Mouse (Mus musculus) forebrain, postnatal 0 days (tissue): ENCODE results near the gene Gdap1l1. TPM values are rescaled to one million over a fixed set of nuclear protein-coding genes. Genes with fewer than 3 reads are reported as not detected.
A peak's percentile ranks its signal among the peaks of the same experiment; 100 is the strongest.

ENCODE experiments used
- ATAC-seq: fragments of 200-750 bp; cut with Nextera tagmentation; 2 replicates; pipeline ENCODE4 v1.8.0; 2017; ENCODE audit warnings: mild to moderate bottlenecking, moderate library complexity
- DNase-seq: peaks from one replicate; pipeline ENCODE4 v3.0.0-alpha.2; 2015
- H3K27ac ChIP-seq: fragments of 300-500 bp; sonication (generic); 2 replicates; pipeline ENCODE4 v1.5.1; 2014; ENCODE audit warnings: low read depth, mild to moderate bottlenecking, antibody characterized with exemption, low read length, moderate library complexity, mixed read lengths
- H3K27me3 ChIP-seq: fragments of 300-500 bp; sonication (generic); 2 replicates; pipeline ENCODE4 v1.6.1; 2014; ENCODE audit warnings: mild to moderate bottlenecking, low read length, mixed read lengths; ENCODE audit not compliant: insufficient read depth
- H3K36me3 ChIP-seq: fragments of 300-500 bp; sonication (generic); 2 replicates; pipeline ENCODE4 v1.6.1; 2014; ENCODE audit warnings: mild to moderate bottlenecking, moderate library complexity; ENCODE audit not compliant: insufficient read depth
- H3K4me1 ChIP-seq: fragments of 300-500 bp; sonication (generic); 2 replicates; pipeline ENCODE4 v1.6.1; 2014; ENCODE audit warnings: antibody characterized with exemption; ENCODE audit not compliant: insufficient read depth
- H3K4me2 ChIP-seq: fragments of 300-500 bp; sonication (generic); 2 replicates; pipeline ENCODE4 v1.6.1; 2014; ENCODE audit warnings: low read depth, mild to moderate bottlenecking, moderate library complexity
- H3K4me3 ChIP-seq: fragments of 300-500 bp; sonication (generic); 2 replicates; pipeline ENCODE4 v1.5.1; 2014; ENCODE audit warnings: low read depth, low read length, mixed read lengths
- H3K9ac ChIP-seq: fragments of 300-500 bp; sonication (generic); 2 replicates; pipeline ENCODE4 v1.6.1; 2014; ENCODE audit warnings: mild to moderate bottlenecking
- H3K9me3 ChIP-seq: fragments of 300-500 bp; sonication (generic); 2 replicates; pipeline ENCODE4 v1.6.1; 2016; ENCODE audit warnings: low read length
- CTCF ChIP-seq: sonication (generic); IDR thresholded peaks from 2 replicates; pipeline ENCODE4 v1.5.1; 2016; ENCODE audit warnings: antibody characterized with exemption, control low read depth, low read depth
- WGBS: fragments of 180-500 bp; shearing (Covaris S2); extraction: QIAGEN DNeasy Blood & Tissue Kit; methylation state at CpG from one replicate; pipeline ENCODE4 v1.1.7; 2014; 5-methylcytosine and 5-hydroxymethylcytosine counted together
- polyA plus RNA-seq: library from polyadenylated mRNA; unstranded; fragments of >200 nt; fragmentation: Nextera tagmentation; extraction: Ambion mirVana; gene quantifications from 2 replicates; pipeline ENCODE4 v1.2.1, GENCODE M21; 2015
- total RNA-seq: library from RNA; depleted of rRNA; stranded (reverse); fragments of >200 nt; gene quantifications from 2 replicates; pipeline ENCODE4 v1.2.3, GENCODE M21; 2014; rRNA removed

Gene Gdap1l1
- total RNA-seq: 95.2 and 106 TPM in 2 replicates
- 123 and 134 TPM in 2 replicates for polyA plus RNA-seq

DNA sequence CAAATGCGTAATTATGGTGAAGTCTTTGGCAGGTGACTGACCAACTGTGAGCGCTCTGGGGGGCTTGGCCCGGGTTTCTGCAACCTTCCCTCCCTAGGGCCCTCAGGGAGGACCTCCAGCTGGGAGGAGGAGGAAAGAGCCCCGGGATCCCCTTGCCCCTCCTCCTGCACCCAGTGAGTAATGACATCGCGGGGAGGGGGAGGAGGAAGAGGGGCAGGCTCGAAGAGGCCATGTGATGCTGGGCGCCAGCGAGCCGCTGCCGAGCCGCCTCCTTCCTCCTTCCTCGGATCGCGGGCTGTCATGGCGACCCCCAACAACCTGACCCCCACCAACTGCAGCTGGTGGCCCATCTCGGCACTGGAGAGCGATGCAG, at the start of gene Gdap1l1:
Gene Gdap1l1, plus strand, starts transcription at position 231 of the 373 bp plus-strand sequence.
- Histone ChIP-seq H3K9me3 (no peaks in the 10 kb centered on the region), H3K27me3 (no peaks in the 10 kb centered on the region), H3K27ac (peak within 1 kb of the TSS; percentile 88), H3K9ac (peak within 1 kb of the TSS; percentile 94), H3K4me2 (peak within 1 kb of the TSS; percentile 72), H3K4me1 (peaks cover 18% of the 10 kb centered on the region), H3K4me3 (peak within 1 kb of the TSS; percentile 90), H3K36me3 (peaks cover 3% of the 10 kb centered on the region; the same call in 1 of the 2 replicates)
- ATAC-seq (peak; percentile 94), DNase-seq (peak; percentile 84)
- WGBS: 6% methylated on average over 18 of the region's 18 CpGs
- TF ChIP-seq CTCF: no peak

DNA sequence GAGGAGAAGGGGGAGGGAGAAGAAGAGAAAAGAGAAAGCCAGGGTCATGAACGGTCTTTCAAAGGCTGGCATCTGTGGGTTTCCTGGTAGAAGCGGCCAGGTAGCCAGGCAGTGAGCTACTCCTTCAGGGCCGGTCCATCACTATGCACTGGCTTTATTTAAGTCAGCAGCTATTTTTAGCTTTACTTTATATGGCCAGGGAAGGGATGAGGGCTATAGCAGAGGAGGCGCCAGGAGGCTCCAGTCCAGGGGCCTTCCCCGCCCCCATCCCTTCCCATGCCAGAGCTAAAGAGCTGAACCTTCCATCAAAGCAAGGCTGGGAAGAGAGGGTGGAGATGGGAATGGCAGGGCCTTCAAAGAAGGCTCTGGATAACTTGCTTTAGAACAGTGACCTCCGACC, 45.8 kb upstream of the Gdap1l1 start:
- Histone ChIP-seq H3K27me3 (no peaks in the 10 kb centered on the region), H3K4me3 (no peak overlapping the region), H3K9ac (no peak overlapping the region), H3K4me2 (no peak overlapping the region), H3K27ac (no peak overlapping the region), H3K36me3 (no peaks in the 10 kb centered on the region), H3K9me3 (0 out of 2 replicates have a peak, but pooled peaks cover 3% of the 10 kb centered on the region), H3K4me1 (no peaks in the 10 kb centered on the region)
- 83% methylated on average over 6 of the region's 6 CpGs for WGBS
- TF ChIP-seq CTCF: no peak
- ATAC-seq: no peak
- DNase-seq: no peak

DNA sequence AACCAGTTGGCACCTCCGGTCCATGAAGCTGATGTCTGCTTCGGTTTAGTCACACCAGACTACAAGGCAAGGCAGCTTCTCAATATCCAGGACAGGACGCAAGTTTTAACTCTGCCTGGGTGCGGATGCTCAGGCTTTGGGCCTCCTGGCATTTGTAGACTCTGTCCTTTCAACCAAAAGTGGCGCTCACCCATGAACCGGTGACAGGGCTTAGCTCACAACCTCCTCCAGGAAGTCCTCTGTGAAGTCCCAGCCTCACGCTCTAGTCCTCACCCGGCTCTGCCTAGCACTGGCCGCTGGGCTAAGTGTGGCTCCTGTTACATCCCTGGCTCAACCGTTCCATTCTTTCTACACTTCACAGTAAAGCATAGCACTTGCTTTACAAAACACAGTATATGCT, 45.0 kb upstream of the Gdap1l1 start:
- no peaks in the 10 kb centered on the region for H3K4me1 ChIP-seq
- no peak overlapping the region for H3K4me2 ChIP-seq
- 91% methylated on average over 10 of the region's 10 CpGs for WGBS
- DNase-seq (no peak), ATAC-seq (no peak)
- no peak for TF ChIP-seq CTCF
- no peaks in the 10 kb centered on the region for H3K9me3 ChIP-seq
- H3K9ac ChIP-seq: no peak overlapping the region
- no peaks in the 10 kb centered on the region for H3K36me3 ChIP-seq
- no peak overlapping the region for H3K4me3 ChIP-seq
- H3K27ac ChIP-seq: no peak overlapping the region
- no peaks in the 10 kb centered on the region for H3K27me3 ChIP-seq

DNA sequence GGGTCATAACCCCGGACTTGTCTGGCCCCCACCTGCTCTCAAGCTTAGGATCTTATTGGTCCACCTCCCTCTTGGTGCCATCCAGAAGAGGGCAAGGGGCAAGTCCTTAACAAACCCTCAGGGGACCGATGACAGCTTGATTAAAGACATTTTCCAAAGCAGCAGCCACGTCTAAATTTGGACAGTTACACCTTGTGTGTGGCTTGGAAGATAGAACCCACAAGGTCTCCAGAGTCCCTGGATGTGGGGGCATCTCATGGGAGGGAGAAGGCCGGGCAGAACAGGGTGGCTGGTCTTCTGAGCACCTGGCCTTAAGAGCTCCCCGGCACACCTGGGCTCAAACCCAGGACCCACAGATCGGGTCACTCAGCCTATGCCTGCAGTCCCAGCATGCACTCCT, 44.3 kb upstream of the Gdap1l1 start:
- Histone ChIP-seq H3K4me1 (no peaks in the 10 kb centered on the region), H3K36me3 (no peaks in the 10 kb centered on the region), H3K9ac (no peak overlapping the region), H3K27ac (no peak overlapping the region), H3K9me3 (no peaks in the 10 kb centered on the region), H3K4me3 (no peak overlapping the region), H3K27me3 (no peaks in the 10 kb centered on the region), H3K4me2 (no peak overlapping the region)
- DNase-seq: no peak
- TF ChIP-seq CTCF: no peak
- 78% methylated on average over 6 of the region's 6 CpGs for WGBS
- no peak for ATAC-seq

DNA sequence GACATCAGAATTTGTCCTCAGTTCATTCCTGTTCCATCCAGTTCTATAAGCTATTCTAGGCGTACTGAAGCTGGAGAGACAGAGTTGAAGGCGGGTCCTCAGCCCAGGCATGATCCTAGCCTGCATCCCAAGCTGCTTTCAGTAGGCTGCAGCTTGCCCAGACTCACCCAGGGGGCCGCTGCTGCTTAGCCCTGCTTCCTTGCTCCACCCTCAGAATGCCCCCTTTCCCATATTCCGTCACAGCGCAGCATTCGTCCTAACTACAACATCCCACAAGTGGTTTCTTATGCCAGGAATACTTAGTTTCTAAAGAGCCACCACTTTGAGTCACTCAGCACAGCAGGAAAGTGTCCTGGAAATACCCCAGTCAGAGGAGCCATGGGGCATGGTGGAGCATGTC, 43.3 kb upstream of the Gdap1l1 start:
- no peaks in the 10 kb centered on the region for H3K27me3 ChIP-seq

DNA sequence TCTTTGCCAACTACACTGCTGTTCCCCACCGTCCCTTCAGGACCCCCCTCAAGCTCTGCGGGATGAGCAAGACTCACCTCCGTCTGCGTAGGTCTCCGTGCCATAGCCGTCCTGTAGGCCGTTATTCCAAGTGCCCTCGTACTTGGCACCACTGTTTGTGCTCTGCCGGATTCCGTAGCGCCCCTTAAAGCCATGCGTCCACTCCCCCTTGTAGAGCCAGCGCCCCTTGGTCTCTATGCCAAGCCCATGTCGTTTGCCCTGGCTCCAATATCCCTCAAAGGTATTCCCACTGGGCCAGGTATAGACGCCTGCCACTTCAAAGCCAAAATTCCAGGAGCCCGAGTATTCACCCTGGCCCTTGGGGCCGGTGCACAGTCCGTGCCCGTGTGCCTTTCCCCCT, 41.2 kb upstream of the Gdap1l1 start:
- DNase-seq (no peak), ATAC-seq (no peak)
- H3K4me1 ChIP-seq: no peaks in the 10 kb centered on the region
- 91% methylated on average over 19 of the region's 19 CpGs for WGBS
- H3K4me2 ChIP-seq: no peak overlapping the region
- TF ChIP-seq CTCF: no peak
- no peak overlapping the region for H3K27ac ChIP-seq
- H3K9ac ChIP-seq: no peak overlapping the region
- H3K36me3 ChIP-seq: no peaks in the 10 kb centered on the region
- no peaks in the 10 kb centered on the region for H3K27me3 ChIP-seq
- H3K4me3 ChIP-seq: no peak overlapping the region
- H3K9me3 ChIP-seq: no peaks in the 10 kb centered on the region

More for the DNA sequence above, 43.3 kb upstream of the Gdap1l1 start:
- Histone ChIP-seq H3K4me3 (no peak overlapping the region), H3K27ac (no peak overlapping the region), H3K9ac (no peak overlapping the region), H3K36me3 (no peaks in the 10 kb centered on the region), H3K4me2 (no peak overlapping the region), H3K4me1 (no peaks in the 10 kb centered on the region), H3K9me3 (no peaks in the 10 kb centered on the region)
- WGBS: 68% methylated on average over 6 of the region's 6 CpGs
- DNase-seq (no peak), ATAC-seq (no peak)
- no peak for TF ChIP-seq CTCF

DNA sequence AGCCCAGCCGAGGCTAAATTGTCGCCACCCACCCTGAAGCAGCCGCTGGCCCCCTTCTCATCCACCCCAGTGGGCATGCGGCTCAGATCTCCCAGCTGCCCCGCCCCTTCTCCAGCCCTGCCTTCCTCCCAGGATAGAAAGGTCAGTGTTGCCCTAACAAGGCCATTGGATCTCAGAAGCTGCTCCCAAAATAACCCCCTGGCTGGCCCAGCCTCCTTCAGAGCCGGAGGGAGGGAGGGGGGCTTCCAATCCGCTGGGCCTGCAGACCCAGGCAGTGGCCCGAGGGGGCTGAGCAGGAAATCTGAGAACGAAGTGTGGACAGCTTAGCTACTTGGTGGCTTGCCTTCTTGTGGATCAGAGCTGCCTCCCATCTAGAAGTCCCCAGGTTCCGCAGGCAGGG, 40.4 kb upstream of the Gdap1l1 start, which contains the start of gene Jph2:
Gene Jph2, minus strand, starts transcription at position 89 of the 400 bp plus-strand sequence.
- Histone ChIP-seq H3K9ac (no peak within 1 kb of the TSS), H3K27ac (no peak within 1 kb of the TSS), H3K4me1 (no peaks in the 10 kb centered on the region), H3K9me3 (no peaks in the 10 kb centered on the region), H3K36me3 (no peaks in the 10 kb centered on the region), H3K27me3 (no peaks in the 10 kb centered on the region), H3K4me2 (no peak within 1 kb of the TSS; the same call in 1 of the 2 replicates), H3K4me3 (no peak within 1 kb of the TSS)
- no peak for ATAC-seq
- TF ChIP-seq CTCF: no peak
- DNase-seq: no peak
- WGBS: 13% methylated on average over 10 of the region's 10 CpGs

DNA sequence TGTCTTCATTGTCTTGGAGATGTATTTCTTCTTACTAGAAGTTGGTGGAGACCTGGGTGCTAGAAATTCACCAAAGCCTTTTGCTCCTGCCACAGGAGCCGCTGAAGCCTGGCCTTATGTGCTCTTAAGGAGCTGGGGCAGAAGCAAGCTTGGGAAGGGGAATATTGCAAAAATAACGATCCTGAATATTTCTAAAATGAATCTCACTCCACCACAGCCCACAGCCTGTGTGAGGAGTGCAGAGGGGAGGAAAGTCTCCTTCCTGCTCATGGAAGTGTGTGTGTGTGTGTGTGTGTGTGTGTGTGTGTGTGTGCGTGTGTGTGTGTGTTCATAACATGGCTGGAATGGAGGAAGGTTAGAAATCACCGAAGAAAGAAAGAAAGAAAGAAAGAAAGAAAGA, 39.5 kb upstream of the Gdap1l1 start:
- no peak overlapping the region for H3K27ac ChIP-seq
- no peaks in the 10 kb centered on the region for H3K4me1 ChIP-seq
- H3K4me3 ChIP-seq: no peak overlapping the region
- DNase-seq (no peak), ATAC-seq (no peak)
- H3K9ac ChIP-seq: no peak overlapping the region
- H3K36me3 ChIP-seq: no peaks in the 10 kb centered on the region
- 83% methylated on average over 4 of the region's 4 CpGs for WGBS
- no peak for TF ChIP-seq CTCF
- H3K9me3 ChIP-seq: no peaks in the 10 kb centered on the region
- no peaks in the 10 kb centered on the region for H3K27me3 ChIP-seq
- H3K4me2 ChIP-seq: no peak overlapping the region
